Mouse (Mus musculus) MEL (cell line): ENCODE data around the gene Gtf2h1.
A peak's percentile ranks its signal among the peaks of the same experiment; 100 is the strongest.

Experiments
- CHD2 ChIP-seq: IDR thresholded peaks from 2 replicates; pipeline ENCODE4 v1.6.1; 2011; ENCODE audit warnings: low read length, improper control_type of control experiment
- CTCF ChIP-seq, 3 experiments: IDR thresholded peaks in 2 of 3; conservative IDR thresholded peaks in 1 of 3; 2 replicates each; pipeline ENCODE4 v1.5.1; 2011 to 2012; ENCODE audit warnings: low read length in 3 of 3, low read depth in 2 of 3, mild to moderate bottlenecking in 2 of 3, improper control_type of control experiment in 1 of 3, inconsistent platforms in 1 of 3, mixed read lengths in 1 of 3, moderate library complexity in 1 of 3; ENCODE audit not compliant: control insufficient read depth in 1 of 3, insufficient read depth in 1 of 3, poor library complexity in 1 of 3, severe bottlenecking in 1 of 3
- EP300 ChIP-seq, 2 experiments: IDR thresholded peaks; 2 replicates each; pipeline ENCODE4 v1.6.1; 2011; ENCODE audit warnings: improper control_type of control experiment in 2 of 2, low read length in 2 of 2, low read depth in 1 of 2, mild to moderate bottlenecking in 1 of 2
- KAT2A ChIP-seq: conservative IDR thresholded peaks from 2 replicates; pipeline ENCODE4 v1.6.1; 2012; ENCODE audit warnings: low read depth, low read length, improper control_type of control experiment, inconsistent platforms
- MAX ChIP-seq: IDR thresholded peaks from 2 replicates; pipeline ENCODE4 v1.6.1; 2011; ENCODE audit warnings: low read length, improper control_type of control experiment
- MAZ ChIP-seq: IDR thresholded peaks from 2 replicates; pipeline ENCODE4 v1.6.1; 2012; ENCODE audit warnings: low read depth, mild to moderate bottlenecking, inconsistent platforms, low read length, improper control_type of control experiment
- NRF1 ChIP-seq: IDR thresholded peaks from 2 replicates; pipeline ENCODE4 v1.6.1; 2014; ENCODE audit warnings: low read depth, mild to moderate bottlenecking, inconsistent platforms, low read length, improper control_type of control experiment, moderate library complexity; ENCODE audit not compliant: poor library complexity, insufficient read depth, severe bottlenecking
- POLR2A ChIP-seq, 2 experiments: IDR thresholded peaks; 2 replicates each; pipeline ENCODE4 v1.6.1; 2011 to 2012; ENCODE audit warnings: low read length in 2 of 2, mild to moderate bottlenecking in 2 of 2, control low read depth in 1 of 2, improper control_type of control experiment in 1 of 2, low read depth in 1 of 2, moderate library complexity in 1 of 2; ENCODE audit not compliant: control insufficient read depth in 1 of 2, insufficient read depth in 1 of 2, poor library complexity in 1 of 2
- SMC3 ChIP-seq: IDR thresholded peaks from 2 replicates; pipeline ENCODE4 v1.6.1; 2011; ENCODE audit warnings: low read depth, low read length, improper control_type of control experiment
- TAL1 ChIP-seq: IDR thresholded peaks from 2 replicates; pipeline ENCODE4 v1.6.1; 2012; ENCODE audit warnings: mild to moderate bottlenecking, inconsistent platforms, low read length, moderate library complexity, mixed read lengths
- TBP ChIP-seq: IDR thresholded peaks from 2 replicates; pipeline ENCODE4 v1.8.0; 2011; ENCODE audit warnings: low read depth, low read length, improper control_type of control experiment
- ZNF384 ChIP-seq: IDR thresholded peaks from 2 replicates; pipeline ENCODE4 v1.6.1; 2012; ENCODE audit warnings: low read depth, mild to moderate bottlenecking, inconsistent platforms, low read length, improper control_type of control experiment

DNA sequence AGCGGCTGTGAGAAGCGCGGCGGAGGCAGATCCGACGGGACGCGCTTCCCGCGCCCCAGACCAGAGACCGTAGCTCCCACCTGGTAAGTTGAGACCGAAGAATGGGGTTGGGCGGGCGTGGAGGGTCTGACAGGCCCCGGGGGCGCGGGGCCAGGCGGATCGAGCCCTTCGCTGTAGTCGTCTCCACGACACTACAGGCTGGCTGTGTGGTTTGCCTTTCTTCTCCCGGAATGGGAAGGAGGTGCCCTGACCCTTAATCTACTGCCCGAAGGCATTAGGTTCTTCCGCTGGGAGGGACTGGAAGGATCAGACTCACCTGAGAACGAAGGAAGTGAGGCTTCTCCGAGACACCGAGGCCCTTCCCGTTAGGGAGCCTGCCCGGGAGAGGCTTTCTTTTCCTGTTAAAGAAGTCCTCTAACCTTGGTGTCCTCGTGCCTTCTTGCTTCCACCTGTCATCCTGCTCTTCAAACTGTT lies 340 bp downstream of the Gtf2h1 start:
- no peak for TF ChIP-seq CTCF (IDR thresholded peaks at IDR 0.05 in 2 of 3, conservative IDR thresholded peaks at IDR 0.05 in 1 of 3; ENCODE audit: control insufficient read depth in 1 of 3, insufficient read depth in 1 of 3, low read depth in 2 of 3, low read length in 3 of 3, poor library complexity in 1 of 3, severe bottlenecking in 1 of 3)
- no peak for TF ChIP-seq EP300 (IDR thresholded peaks at IDR 0.05; ENCODE audit: low read depth in 1 of 2, low read length in 2 of 2)
- TF ChIP-seq POLR2A (IDR thresholded peaks at IDR 0.05; ENCODE audit: control insufficient read depth in 1 of 2, insufficient read depth in 1 of 2, low read depth in 1 of 2, low read length in 2 of 2, poor library complexity in 1 of 2) = peak in 1 of 2 experiments; percentile 67; a peak in 1 of 4 replicates
- TF ChIP-seq TAL1 = no peak
- no peak for TF ChIP-seq MAZ
- TF ChIP-seq CHD2 = no peak
- no peak for TF ChIP-seq SMC3
- no peak for TF ChIP-seq MAX
- 0 out of 2 replicates have a peak, but pooled peaks have one; percentile 6 for TF ChIP-seq KAT2A
- 0 out of 2 replicates have a peak, but pooled peaks have one; percentile 11 for TF ChIP-seq TBP
- no peak for TF ChIP-seq NRF1
- TF ChIP-seq ZNF384 = no peak
